Mouse (Mus musculus) G1E-ER4 (cell line): ENCODE data around the gene Arrdc1. TPM values are rescaled to one million over a fixed set of nuclear protein-coding genes. Genes with fewer than 3 reads are reported as not detected.
A peak's percentile ranks its signal among the peaks of the same experiment; 100 is the strongest.

Experiments
- GATA1 ChIP-seq: IDR thresholded peaks from one replicate; pipeline ENCODE4 v1.8.0; 2012; ENCODE audit warnings: low read length, inconsistent platforms
- polyA plus RNA-seq: library from polyadenylated mRNA; stranded (reverse); fragments of >175 nt; gene quantifications from 2 replicates; pipeline ENCODE4 v1.2.3, GENCODE M21; 2012

Arrdc1 gene
- polyA plus RNA-seq, result 28.2 and 39.2 TPM in 2 replicates

DNA sequence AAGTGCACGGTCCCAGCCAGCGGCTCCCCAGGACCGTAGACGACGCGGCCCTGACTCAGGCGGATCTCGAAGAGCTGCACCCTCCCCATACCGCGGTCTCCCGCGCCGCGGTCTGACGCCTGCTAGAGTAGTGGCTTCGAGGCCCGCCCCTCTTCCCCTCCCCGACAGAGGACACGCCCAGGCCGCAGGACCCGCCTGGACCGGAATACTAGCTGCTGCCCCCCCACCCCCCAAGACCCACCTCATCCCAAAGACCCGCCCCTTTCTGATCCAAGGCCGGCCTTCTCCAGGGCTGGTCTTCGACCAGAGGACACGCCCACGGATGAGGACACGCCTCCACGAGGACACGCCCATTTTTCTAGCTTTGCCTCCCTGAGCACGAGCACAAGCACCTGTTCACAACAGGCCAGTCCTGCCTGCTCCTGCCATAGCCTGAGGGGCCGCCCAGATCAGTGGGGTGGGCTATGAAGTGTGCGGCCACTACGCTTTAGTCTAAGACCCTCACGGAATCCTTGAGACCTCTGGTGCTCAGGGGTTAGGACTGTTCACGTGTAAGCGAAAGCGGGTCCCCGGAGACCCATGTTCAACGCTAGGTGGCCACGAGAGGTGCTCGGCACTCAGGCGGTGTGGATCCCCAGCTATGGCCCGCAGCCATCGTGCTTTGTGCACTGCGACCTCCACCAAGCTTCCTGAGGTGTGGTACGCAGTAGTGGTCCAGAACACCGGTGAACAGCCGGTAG is at the start of gene Arrdc1:
Gene Arrdc1, minus strand, starts transcription at position 196 of the 740 bp plus-strand sequence.
- TF ChIP-seq GATA1, result no peak

DNA sequence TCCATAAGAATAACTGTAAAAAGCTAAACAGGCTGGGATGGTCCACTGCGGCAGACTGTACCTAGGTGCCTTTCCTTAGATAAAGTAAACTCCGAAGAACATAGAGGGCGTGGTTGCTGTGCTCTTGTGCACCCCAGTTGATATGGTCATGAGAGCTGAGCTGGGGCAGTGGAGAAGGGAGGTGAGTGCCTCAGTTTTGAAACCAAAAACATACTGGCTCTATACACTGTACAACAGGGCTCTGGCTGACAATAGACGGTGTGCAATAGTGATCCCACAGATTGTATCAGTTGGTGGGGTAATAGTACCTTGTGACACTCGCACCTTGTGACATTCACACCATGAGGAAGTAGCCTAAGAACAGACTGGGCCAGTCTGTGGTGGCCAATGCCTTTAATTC is 41.9 kb upstream of the Arrdc1 start:
- TF ChIP-seq GATA1, result no peak

DNA sequence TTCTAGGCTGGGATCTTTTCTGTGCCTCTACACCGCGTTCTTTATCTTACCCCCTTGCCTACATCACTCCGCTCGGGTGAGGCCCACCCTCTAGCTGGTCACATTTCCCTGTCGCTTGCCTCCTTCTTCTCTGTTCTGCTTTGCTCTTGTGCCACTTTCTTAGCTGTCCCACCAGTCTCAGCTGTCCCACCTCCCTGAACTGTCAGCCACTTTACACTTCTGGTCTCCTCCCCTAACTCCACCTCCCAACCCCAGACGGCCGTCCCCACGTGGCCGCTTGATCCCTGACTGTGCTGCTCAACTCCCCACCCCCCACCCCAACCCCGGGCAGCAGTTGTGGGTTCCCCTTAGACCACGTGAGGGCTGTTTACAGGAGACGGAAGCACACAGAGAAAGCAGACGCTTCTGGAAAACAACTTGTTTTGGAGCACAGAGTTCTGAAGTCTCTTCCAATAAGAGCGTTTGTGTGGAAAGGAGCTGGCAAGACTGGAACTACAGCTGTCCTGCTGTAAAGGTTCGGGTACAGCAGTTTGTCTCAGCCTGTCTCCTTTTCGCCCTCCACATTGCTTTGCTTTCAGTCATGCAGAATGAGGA is 40.7 kb upstream of the Arrdc1 start, which contains the start of gene Pnpla7:
Gene Pnpla7, plus strand, starts transcription at position 330 of the 594 bp plus-strand sequence.
- TF ChIP-seq GATA1, result no peak

DNA sequence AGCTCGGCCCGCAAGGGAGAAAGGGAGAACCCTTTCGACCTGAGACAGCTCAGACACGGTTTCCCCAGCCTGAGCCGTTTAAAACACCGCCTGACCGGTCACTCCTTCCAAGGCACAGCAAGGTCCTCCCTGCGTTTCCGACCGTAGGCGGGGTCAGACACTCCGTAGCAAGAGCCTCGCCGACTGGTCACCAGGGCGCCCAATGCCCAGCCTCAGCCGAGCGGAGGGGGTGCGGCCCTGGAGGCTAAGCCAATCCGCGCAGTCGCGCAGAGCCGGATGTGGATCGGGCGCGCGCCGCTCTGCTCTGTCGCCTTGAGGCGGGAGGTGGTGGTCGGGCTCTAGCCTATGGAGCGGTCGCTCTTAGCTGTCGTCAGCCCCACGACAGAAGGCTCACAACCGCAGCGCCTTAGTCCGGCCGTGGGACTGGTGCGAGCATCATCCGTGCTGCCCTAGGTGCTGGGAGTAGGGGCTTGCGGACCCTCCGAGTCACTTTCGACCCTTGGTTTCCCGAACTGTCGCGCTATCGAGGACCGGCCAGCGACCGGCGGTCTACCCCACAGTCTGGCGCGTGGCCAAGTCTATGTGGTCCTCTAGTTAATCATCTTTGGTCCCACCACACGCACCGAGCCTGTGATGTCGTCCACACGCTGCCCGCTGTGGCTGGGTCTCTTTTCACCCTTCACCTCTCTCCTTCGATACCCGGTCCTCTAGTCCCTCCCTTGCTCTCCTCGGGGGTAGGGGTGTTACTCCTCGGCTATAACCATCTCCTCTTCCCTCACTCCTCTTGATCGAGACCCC is 40.1 kb upstream of the Arrdc1 start, which contains the start of gene Mrpl41:
Gene Mrpl41, minus strand, starts transcription at position 193 of the 798 bp plus-strand sequence.
- no peak for TF ChIP-seq GATA1

DNA sequence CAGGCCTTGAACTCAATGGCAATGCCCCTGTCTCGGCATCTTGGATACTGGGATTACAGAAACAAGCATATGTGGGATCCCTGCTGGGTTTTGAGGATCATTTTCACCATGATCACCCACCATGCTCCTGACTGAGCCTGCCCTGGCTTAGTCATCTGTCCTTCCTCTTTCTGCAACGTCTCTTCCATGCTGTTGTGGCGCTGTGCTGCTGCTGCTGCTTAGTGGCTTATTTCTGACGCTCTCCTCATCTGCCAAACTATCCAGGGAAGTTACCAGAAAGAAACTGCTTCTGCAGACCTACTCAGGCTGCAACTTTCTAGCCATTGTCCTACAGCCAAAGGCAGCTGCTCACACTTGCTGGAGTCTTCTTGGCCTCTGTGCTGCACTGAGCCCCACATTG is 35.3 kb upstream of the Arrdc1 start:
- no peak for TF ChIP-seq GATA1

DNA sequence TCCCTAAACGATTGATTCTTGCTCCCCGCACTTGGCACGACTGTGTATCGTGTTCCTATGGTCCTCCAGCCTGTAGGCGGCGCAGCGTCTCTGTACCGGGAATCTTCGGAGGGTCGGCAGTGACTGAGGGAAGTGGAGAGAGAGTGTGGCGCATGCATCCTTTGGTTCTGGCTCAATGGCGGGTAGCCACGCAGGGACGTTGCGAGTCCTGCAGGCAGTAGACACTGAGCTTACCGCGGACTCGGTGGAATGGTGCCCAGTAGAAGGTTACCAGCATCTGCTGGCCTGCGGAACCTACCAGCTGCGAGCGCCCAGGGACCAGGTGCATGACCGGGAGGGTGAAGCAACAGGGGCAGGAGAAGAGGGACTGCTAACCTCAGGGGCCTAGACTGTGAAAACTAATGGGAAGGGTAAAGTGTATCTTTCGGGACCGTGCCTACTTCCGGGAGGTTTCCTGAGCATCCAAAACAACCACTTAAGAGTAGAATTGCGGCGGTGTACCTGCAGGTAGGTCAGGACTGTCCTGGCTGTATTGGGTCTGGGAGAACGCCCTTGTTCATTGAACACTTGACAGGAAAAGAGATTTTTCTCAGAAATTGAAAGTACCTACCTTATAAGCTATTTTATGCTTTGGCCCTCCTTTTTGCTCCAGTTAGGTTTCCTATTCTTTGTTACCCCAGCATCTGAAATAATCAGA is 27.4 kb upstream of the Arrdc1 start, which contains the start of gene Dph7:
Gene Dph7, plus strand, starts transcription at position 97 of the 697 bp plus-strand sequence.
- no peak for TF ChIP-seq GATA1

DNA sequence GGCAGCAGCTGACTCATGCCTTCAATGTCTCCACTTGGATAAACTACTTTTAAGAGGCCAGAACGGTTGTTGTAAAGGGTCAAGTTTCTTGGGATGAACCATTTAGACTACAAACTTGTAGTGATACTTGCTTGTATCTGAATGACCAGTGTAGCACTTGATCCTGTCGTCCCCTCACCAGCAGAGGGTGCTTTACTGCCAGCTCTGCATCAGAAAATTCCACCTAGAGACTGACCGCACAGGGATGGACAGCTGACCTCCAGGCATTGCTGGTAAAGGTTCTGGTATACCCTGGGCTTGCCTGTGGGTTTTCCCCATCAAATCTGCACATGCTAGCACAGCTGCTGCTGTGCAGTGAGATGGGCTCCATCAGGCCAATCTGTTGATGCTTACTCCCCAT is 25.9 kb upstream of the Arrdc1 start:
- TF ChIP-seq GATA1, result no peak

DNA sequence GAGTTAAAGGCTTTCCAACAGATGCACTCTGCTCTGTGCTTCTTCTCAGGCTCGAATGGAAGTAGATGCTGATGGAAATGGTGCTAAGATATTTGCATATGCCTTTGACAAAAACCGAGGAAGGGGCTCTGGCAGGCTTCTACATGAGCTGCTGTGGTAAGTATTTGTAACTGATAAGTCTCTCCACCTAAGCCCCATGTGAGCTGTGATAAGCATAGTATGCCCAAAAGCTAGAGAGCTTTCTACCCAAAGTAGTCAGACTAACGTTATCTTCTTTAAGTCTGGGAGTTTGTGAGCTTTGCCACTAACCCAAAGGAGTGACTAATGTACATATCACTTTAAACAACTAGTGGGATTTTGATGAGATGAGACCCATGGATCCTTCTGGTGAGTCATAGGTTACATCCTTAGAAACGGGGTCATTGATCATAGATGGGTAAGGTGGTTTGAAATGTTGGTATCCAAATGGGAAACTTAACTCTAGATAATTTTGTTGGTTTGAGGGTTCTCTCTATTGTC is 17.5 kb upstream of the Arrdc1 start:
- TF ChIP-seq GATA1, result no peak

DNA sequence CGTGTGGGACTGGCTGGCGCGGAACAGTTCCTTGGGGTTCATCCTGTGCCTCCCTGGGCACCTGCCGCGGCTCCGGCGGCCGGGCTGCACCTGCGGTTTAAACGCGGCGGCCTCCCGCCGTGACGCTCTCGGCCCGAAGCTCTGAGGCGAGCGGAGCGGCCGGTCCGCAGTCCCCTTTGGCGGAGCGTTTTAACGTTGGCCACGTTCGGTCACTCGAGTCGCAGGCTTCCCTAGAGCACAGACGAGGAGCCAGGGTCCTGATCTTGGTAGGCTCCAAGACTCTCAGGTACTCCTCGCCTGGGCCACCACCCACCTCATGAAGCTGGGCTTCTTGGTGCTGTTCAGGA is 15.1 kb upstream of the Arrdc1 start:
- TF ChIP-seq GATA1, result no peak

DNA sequence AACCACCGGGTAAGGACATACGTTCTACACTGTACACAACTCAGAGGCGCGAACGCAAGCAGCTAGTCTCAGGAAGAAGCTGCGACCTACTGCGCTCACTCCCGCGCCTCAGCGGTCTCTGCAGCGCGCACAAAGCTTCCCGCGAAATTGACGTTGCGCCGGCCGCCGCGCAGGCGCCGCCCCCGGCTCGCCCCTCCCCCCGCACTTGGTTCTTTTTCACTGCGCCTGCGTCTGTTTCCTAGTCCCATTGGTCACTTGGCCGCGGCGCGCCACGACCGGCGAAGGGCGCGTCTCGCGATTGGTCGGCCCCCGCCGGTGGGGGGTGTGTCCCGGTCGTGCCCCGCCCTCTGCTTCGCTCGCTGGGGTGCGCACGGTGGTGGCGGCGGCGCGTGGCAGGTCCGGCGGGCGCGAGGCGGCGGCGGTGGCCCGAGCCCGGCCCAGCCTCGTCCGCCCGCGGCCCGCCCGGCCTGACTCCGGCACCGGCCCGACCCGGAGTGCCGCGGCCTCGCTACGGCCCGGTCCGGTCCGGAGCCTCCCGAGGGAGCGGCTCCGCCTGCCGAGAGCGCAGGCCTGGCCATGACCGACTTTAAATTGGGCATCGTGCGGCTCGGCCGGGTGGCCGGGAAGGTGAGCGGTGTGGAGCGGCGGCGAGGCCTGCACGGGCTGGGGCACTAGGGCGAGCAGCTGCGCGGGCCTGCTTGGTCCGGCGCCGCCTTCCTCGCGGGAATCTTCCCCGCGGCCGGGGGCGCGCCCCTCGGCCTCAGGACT is 14.6 kb upstream of the Arrdc1 start, which contains the start of gene Zmynd19:
Gene Zmynd19, plus strand, starts transcription at position 372 of the 768 bp plus-strand sequence.
- no peak for TF ChIP-seq GATA1

DNA sequence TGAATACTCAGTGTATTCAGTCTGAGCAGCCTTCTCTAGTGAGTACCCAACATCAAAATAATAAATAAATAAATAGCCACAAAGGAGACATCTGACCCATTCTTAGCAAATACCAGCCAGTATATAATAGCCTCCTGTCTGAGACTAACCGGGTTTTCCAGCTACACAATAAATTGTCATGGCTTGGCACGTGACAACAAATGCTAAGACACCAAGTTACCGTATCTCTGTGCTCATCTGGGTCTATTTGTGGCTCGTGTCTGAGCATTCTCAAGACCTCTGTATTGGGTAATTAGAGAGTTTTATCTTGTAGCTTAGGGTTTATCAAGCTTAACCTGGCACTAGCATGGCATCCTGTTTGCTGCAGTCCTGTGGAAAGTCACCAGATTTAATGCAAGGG is 7.0 kb upstream of the Arrdc1 start:
- peak; percentile 14 for TF ChIP-seq GATA1

DNA sequence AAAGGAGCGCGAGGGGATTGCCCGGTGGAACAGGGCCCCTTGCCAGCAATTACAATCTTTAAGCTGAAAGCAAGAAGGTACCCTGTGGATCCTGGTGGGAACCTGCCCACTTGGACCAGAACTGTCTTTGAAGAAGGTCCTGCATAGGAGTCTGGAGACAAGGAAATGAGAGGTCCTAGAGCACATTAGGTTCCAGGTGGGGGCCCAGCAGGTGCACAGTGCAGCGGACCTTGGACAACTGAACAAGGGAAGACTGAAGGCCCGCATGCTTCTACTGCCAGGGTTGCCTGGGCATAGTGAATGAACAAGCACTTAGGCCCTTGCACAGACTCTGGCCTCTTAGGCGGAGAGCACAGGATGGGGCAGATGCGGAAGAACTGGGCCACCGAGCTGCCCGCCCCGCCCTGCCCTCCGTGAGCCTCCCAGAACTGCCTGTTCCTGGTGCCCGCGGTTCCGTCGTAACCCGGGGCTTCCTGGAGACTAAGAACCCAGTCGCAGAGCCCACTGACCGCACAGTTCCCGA is 550 bp downstream of the Arrdc1 start:
- no peak for TF ChIP-seq GATA1

DNA sequence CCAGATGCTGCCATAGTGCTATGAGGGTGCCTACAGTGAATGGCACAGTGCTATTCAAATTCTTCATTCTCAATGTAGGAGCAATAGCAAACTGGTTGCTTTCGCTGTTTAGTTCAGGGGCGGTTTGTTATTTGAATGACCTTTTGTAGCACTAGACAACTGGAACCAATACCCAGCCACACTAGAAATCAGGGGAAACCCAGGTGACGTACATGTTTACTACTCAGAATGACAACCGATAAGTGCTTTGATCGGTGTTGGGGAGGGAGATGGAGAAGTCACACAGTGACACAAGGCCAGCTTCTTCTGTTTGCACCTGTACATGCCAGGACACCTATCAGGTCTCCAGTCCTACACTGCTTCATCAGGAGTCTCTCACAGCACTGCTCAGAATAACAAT is 5.5 kb downstream of the Arrdc1 start:
- no peak for TF ChIP-seq GATA1

DNA sequence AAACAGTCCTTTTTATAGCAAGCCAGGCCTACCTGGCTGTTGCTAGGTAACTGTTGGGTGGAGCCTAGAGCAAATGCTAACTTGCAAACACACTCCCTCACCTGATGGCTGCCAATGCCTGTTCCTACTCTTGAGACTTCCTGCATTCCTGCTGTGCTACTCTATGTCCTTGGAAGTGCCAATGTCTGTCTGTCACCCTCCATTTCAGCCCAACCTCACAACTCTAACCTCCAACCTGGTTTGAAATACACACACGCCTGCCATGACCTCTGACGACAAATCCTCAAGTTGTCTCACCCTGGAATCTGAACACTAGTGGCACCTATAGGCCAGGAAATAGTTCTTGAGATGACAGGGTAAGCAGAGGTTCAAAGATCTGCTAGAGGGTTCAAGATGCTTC is 5.9 kb downstream of the Arrdc1 start:
- TF ChIP-seq GATA1, result no peak
